32 mouse cellular contexts compared by ENCODE assay signal in the genomic region with DNA sequence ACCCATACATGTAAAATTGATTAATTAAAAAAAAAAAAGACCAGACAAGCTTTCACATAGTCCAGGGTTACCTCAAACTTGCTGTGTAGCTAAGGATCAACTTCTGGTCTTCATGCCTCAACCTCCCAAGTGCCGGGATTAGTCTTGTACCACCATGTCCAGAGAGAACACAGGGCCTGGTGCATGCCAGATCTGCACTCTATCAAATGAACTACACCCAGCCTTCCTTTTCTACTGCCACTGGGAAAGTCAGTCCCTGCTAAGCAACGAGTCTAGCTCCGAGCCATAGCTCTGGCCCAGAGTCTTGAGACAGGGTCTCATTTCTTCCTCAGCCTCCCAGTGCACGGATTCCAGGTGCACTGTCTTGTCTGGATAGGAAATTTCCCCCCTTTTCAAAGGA. TPM values are rescaled to one million over a fixed set of nuclear protein-coding genes. Genes with fewer than 3 reads are reported as not detected.
"Had no signal": no experiment of that assay in that cellular context is flagged by ENCODE, and none has a peak within 500 bp of the region (broad histone marks: within the 10 kb centered on the region; RNA-seq: fewer than 3 reads in every experiment).

No protein-coding gene starts in this region.

- DNase-seq: left cerebral cortex, postnatal 4 days; liver; liver, embryonic 13.5 days; liver, postnatal 0 days; lung, adult 18-20 months; lung, adult 2 months; lung, embryonic 14.5 days; lung, postnatal 10 days; lung, postnatal 14 days; lung, postnatal 4 days; midbrain, embryonic 14.5 days had no signal

- H3K27me3 ChIP-seq: limb, embryonic 12.5 days; limb, embryonic 13.5 days; limb, embryonic 15.5 days; liver, embryonic 12.5 days; liver, embryonic 13.5 days; liver, embryonic 15.5 days; lung, embryonic 15.5 days; megakaryocyte, embryonic 14.5 days; midbrain, embryonic 12.5 days; midbrain, embryonic 13.5 days; midbrain, embryonic 15.5 days; neural tube, embryonic 12.5 days had no signal

- H3K4me3 ChIP-seq: left cerebral cortex, adult 2 months; limb, embryonic 10.5 days; limb, embryonic 12.5 days; limb, embryonic 13.5 days; limb, embryonic 15.5 days; liver, embryonic 12.5 days; liver, embryonic 13.5 days; liver, embryonic 15.5 days; lung, embryonic 15.5 days; midbrain, embryonic 10.5 days; midbrain, embryonic 12.5 days; midbrain, embryonic 13.5 days; midbrain, embryonic 15.5 days; neural tube, embryonic 12.5 days had no signal

- H3K4me2 ChIP-seq: limb, embryonic 12.5 days; limb, embryonic 13.5 days; limb, embryonic 15.5 days; liver, embryonic 11.5 days; liver, embryonic 12.5 days; liver, embryonic 13.5 days; liver, embryonic 15.5 days; lung, embryonic 14.5 days; lung, embryonic 15.5 days; midbrain, embryonic 11.5 days; midbrain, embryonic 12.5 days; midbrain, embryonic 13.5 days; midbrain, embryonic 15.5 days; neural tube, embryonic 12.5 days had no signal

RNA-seq across cellular contexts. Expression of a gene that starts 28.3 kb away (rescaled TPM):
- total RNA-seq: liver, adult 2 months; megakaryocyte, adult 5-6 weeks; monocyte, adult 5-6 weeks had no signal
- polyA plus RNA-seq: liver, adult 2 months; liver, embryonic 16.5 days; macrophage had no signal
